Mouse (Mus musculus): Measurements from ENCODE around the gene Mta1. TPM values are rescaled to one million over a fixed set of nuclear protein-coding genes. Genes with fewer than 3 reads are reported as not detected.

Mta1 gene
- total and polyA plus RNA-seq, 2 experiments from 2014 or later: 13.6 to 59.3 TPM

DNA sequence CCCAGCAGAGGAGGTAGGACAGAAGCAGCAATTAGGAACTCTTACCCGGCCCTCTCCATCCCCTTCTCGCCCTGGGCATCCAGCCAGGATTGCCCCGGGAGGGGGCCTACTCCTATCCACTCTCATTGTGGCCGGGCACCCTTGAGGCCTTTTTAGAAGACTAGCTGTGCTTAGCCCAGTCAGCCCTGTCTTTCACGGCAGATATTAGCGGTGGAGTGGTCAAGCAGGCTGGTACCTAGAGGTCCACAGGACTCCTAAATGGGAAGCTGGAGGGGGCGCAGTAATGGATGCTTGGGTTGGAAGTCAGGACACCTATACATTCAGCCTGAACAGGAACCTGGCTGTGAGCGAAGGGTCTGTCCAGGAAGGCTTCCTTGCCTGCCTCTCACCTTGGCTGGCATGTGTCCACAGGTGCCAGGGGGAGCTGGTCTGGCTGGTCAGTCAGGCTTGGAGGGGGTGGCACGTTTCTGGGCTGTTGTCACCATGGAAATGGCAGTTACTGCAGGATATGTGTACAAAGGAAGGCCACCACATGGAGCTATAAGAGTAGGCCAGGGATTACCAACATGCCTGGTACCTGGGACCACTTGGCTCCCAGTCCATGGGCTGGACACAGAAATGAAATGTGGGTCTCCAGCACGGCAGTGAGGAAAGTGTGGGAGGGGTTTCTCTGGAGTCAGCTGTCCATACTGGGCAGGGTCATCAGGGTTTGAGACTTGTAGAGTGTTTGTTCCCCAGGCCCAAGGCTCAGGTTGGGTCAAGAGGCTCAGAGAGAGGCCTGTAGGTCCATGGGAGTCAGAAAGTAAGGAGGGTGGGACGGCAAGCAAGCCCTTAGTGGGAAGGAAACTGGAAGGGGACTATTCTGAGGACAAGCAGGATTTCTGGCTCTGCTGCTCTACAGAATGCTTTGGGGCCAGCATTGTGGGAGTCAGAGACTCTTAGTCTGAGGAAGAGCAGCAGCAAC lies 41.1 kb downstream of the Mta1 start:
- WGBS: 23% methylated on average over 11 of the region's 11 CpGs
- peak overlapping the region; percentile 66 for H3K4me3 ChIP-seq (ENCODE audit: low read depth, low read length)
- peak overlapping the region; percentile 92 for H3K27ac ChIP-seq (ENCODE audit: low read depth, low read length)
- H3K36me3 ChIP-seq (ENCODE audit: insufficient read depth): peaks cover 43% of the 10 kb centered on the region
- no peaks in the 10 kb centered on the region for H3K27me3 ChIP-seq (ENCODE audit: insufficient read depth, low read length)
- no peak for TF ChIP-seq CTCF (IDR thresholded peaks at IDR 0.05; ENCODE audit: low read depth)
- peaks cover 29% of the 10 kb centered on the region for H3K4me1 ChIP-seq (ENCODE audit: insufficient read depth)
- H3K9me3 ChIP-seq (ENCODE audit: low read length): no peaks in the 10 kb centered on the region
- peak overlapping the region; percentile 61 for H3K4me2 ChIP-seq (ENCODE audit: low read depth)
- peak; percentile 18 for ATAC-seq
- peak overlapping the region; percentile 77 for H3K9ac ChIP-seq
- peak; percentile 35 for DNase-seq

DNA sequence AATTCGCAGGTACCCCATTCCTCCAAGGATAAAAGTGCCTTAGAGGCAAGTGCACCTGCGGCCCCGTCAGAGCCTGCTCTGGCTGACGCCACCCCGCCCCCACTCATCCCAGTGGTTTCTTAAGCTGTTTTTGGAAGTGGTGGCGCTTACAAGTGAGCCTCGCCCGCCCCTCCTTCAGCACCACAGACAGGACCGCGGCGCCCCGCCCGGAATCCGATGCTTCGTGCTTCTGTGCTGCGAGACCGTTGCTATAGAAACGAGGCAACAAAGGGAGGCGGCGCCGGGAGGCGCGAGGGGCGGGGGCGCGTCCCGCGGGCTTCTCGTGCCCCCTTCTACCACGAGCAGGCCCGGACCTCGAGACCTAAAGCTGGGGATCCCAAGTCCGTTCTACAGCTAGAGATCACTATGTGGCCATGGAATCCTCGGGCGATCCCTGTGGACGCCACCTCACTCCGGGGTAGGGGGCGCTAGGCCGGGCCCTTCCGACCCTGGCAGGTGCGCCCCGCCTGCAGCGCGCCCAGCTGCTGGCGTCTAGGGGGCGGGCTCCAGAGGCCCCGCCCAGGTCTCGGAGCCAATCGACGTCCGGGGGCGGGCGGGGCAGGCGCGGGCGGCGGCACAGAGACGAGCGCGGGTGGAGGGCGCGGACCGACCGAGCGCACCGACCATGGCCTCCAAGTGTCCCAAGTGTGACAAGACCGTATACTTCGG lies 42.0 kb downstream of the Mta1 start, which contains the start of gene Crip2:
TSS of gene Crip2 (plus strand) at position 329 of the 708 bp plus-strand sequence.
- peak within 1 kb of the TSS; percentile 77 for H3K9ac ChIP-seq
- ATAC-seq (peak; percentile 90), DNase-seq (peak; percentile 96)
- H3K4me2 ChIP-seq (ENCODE audit: low read depth): peak within 1 kb of the TSS; percentile 61
- H3K4me1 ChIP-seq (ENCODE audit: insufficient read depth): peaks cover 29% of the 10 kb centered on the region
- peak within 1 kb of the TSS; percentile 92 for H3K27ac ChIP-seq (ENCODE audit: low read depth, low read length)
- no peaks in the 10 kb centered on the region for H3K27me3 ChIP-seq (ENCODE audit: insufficient read depth, low read length)
- H3K9me3 ChIP-seq (ENCODE audit: low read length): no peaks in the 10 kb centered on the region
- H3K4me3 ChIP-seq (ENCODE audit: low read depth, low read length): peak within 1 kb of the TSS; percentile 66
- peaks cover 43% of the 10 kb centered on the region for H3K36me3 ChIP-seq (ENCODE audit: insufficient read depth)
- TF ChIP-seq CTCF (IDR thresholded peaks at IDR 0.05; ENCODE audit: low read depth): peak; percentile 53
- 3% methylated on average over 68 of the region's 68 CpGs for WGBS

DNA sequence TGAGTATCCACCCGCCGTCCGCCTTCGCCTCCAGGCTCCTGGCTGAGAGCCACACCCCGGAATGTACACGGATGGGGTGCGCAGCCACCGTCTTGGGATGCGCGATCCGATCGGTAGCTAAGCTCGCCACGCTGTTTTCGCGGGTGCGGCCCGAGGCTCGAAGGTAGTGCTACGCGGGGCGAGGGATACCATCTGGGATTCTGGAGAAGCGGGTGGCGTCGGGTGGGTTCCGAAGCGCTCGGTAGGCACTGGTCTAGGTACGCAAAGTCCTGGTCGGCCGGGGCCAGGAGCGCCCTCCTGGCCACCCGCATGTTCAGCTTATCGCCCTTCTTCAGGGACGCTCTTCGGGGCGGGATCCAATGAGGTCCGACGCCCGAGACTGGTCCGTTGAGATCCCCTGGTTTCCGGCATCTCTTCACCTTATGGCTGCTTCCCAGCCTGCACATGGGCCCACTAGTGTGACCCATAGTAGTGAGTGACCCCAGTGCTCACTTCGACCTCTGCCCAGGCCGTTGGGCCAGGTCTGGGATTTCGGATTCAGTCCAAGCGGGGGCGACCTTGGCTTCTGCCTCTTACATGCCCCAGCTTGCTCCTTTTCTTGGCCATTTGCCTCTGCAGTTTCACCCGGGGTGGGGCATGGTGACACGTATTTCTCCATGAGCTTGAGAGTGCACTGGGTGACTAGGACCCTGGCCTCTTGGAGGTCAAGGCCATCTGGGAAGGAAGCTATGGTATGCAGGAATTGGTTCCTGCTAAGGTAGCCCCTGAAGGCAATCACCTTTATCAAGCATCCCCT lies 42.7 kb downstream of the Mta1 start:
- peak overlapping the region; percentile 66 for H3K4me3 ChIP-seq (ENCODE audit: low read depth, low read length)
- H3K9ac ChIP-seq: peak overlapping the region; percentile 77
- 2% methylated on average over 49 of the region's 49 CpGs for WGBS
- H3K27me3 ChIP-seq (ENCODE audit: insufficient read depth, low read length): no peaks in the 10 kb centered on the region
- peak overlapping the region; percentile 92 for H3K27ac ChIP-seq (ENCODE audit: low read depth, low read length)
- no peak for TF ChIP-seq CTCF (IDR thresholded peaks at IDR 0.05; ENCODE audit: low read depth)
- no peaks in the 10 kb centered on the region for H3K9me3 ChIP-seq (ENCODE audit: low read length)
- peaks cover 44% of the 10 kb centered on the region for H3K36me3 ChIP-seq (ENCODE audit: insufficient read depth)
- ATAC-seq (peak; percentile 36; the same call in 1 of the 2 replicates), DNase-seq (no peak)
- H3K4me1 ChIP-seq (ENCODE audit: insufficient read depth): peaks cover 29% of the 10 kb centered on the region
- peak overlapping the region; percentile 61 for H3K4me2 ChIP-seq (ENCODE audit: low read depth)

DNA sequence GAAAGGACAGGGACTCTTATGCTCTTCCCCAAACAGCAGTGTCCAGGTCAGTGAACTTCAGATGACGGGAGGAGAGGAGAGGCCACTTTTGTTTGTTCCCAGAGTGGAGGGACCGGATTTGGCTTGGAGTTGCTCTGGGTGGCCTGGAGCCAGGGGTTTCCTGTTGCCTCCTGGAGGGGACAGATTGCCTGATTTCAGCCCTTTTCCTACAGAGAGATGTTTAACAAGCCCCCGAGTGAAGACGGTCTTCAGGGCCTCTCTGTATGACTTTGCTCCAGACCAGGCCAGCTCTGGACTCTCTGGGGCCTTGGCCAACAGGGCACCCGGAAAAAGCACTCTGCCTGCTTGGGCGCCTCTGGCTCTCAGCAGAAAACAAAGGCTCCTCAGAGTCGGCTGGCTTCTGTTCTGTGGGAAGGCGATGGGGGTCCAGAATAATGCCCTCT lies 43.5 kb downstream of the Mta1 start:
- H3K27me3 ChIP-seq (ENCODE audit: insufficient read depth, low read length): no peaks in the 10 kb centered on the region
- peaks cover 37% of the 10 kb centered on the region for H3K36me3 ChIP-seq (ENCODE audit: insufficient read depth)
- peak; percentile 48 for DNase-seq
- H3K4me3 ChIP-seq (ENCODE audit: low read depth, low read length): peak overlapping the region; percentile 66
- H3K27ac ChIP-seq (ENCODE audit: low read depth, low read length): peak overlapping the region; percentile 92
- no peak for TF ChIP-seq CTCF (IDR thresholded peaks at IDR 0.05; ENCODE audit: low read depth)
- H3K4me2 ChIP-seq (ENCODE audit: low read depth): peak overlapping the region; percentile 61
- H3K9me3 ChIP-seq (ENCODE audit: low read length): no peaks in the 10 kb centered on the region
- ATAC-seq: no peak
- H3K4me1 ChIP-seq (ENCODE audit: insufficient read depth): peaks cover 29% of the 10 kb centered on the region
- peak overlapping the region; percentile 77 for H3K9ac ChIP-seq
- WGBS: 12% methylated on average over 8 of the region's 8 CpGs

DNA sequence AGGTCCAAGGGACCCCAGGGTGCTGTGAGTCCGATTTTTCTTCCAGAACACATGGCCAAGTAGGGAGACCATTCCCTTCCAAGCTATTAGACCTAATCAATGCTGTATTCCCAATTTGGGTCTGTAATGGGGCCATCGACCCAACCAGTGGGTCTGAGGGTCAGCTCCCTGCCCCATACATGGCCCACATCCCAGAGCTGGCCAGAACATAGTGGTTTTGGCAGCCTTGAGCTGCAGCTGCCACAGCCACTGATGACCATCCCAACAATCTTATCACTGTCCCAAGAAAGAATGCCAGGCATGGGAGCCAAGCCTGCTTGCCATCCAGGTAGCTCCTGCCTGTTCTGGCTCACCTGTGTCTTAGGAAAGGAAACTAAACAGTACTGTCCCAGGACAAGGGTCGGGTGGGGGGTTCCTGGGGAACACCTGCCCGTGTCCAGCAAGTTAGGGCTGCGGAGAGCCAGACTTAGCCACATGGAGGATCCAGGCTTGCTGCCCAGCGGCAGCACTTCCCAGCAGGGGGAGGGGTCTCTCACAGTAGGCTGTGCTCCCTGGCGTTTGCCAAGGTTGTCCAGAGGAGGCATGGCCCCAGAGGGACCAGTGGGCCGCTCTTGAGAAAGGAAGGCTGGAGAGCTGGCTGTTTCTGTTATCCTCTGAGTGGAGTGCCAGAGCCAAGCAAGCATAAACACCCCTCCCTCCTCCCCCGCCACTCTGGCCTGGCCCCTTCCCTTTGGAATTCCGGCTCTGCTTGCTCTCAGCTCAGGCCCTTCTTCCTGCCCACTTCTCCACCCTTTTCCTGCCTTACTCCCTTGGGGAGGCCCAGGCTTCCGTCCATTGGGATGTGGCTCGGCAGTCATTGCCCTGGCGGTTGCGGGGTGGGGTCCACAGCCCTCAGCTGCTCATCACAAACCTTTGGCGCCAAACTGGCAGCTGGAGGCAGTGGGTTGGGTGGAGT lies 44.2 kb downstream of the Mta1 start:
- H3K9ac ChIP-seq: peak overlapping the region; percentile 77
- peak overlapping the region; percentile 66 for H3K4me3 ChIP-seq (ENCODE audit: low read depth, low read length)
- TF ChIP-seq CTCF (IDR thresholded peaks at IDR 0.05; ENCODE audit: low read depth): no peak
- peak overlapping the region; percentile 92 for H3K27ac ChIP-seq (ENCODE audit: low read depth, low read length)
- no peaks in the 10 kb centered on the region for H3K9me3 ChIP-seq (ENCODE audit: low read length)
- ATAC-seq (no peak; the same call in 1 of the 2 replicates), DNase-seq (peak; percentile 59)
- H3K4me2 ChIP-seq (ENCODE audit: low read depth): peak overlapping the region; percentile 61
- H3K4me1 ChIP-seq (ENCODE audit: insufficient read depth): peaks cover 29% of the 10 kb centered on the region
- H3K27me3 ChIP-seq (ENCODE audit: insufficient read depth, low read length): no peaks in the 10 kb centered on the region
- peaks cover 31% of the 10 kb centered on the region for H3K36me3 ChIP-seq (ENCODE audit: insufficient read depth)
- WGBS: 17% methylated on average over 15 of the region's 15 CpGs
